Mouse (Mus musculus) small intestine, adult 2 months (tissue): ENCODE results near the gene Meox1.

Experiments
- CTCF ChIP-seq: fragments of 200-500 bp; IDR thresholded peaks from 2 replicates; pipeline ENCODE4 v1.5.1; 2012; ENCODE audit warnings: low read depth, mild to moderate bottlenecking, control low read depth, inconsistent platforms, low read length, moderate library complexity, mixed read lengths; ENCODE audit not compliant: insufficient replicate concordance, insufficient read length; ENCODE audit errors: extremely low read depth
- POLR2A ChIP-seq: fragments of 200-500 bp; IDR thresholded peaks from 2 replicates; pipeline ENCODE4 v1.6.1; 2012; ENCODE audit warnings: low read depth, mild to moderate bottlenecking, control low read depth, inconsistent platforms, low read length, moderate library complexity

GRCm38 (mm10) chr11:101889781-101890180 lies 4.4 kb downstream of the Meox1 start:
- no peak for TF ChIP-seq CTCF
- no peak for TF ChIP-seq POLR2A
